Mouse (Mus musculus) forebrain, postnatal 0 days (tissue): ENCODE results near the gene Cbx2. TPM values are rescaled to one million over a fixed set of nuclear protein-coding genes. Genes with fewer than 3 reads are reported as not detected.

ENCODE experiments used
- ATAC-seq: fragments of 200-750 bp; cut with Nextera tagmentation; 2 replicates; pipeline ENCODE4 v1.8.0; 2017; ENCODE audit warnings: mild to moderate bottlenecking, moderate library complexity
- DNase-seq: peaks from one replicate; pipeline ENCODE4 v3.0.0-alpha.2; 2015
- H3K27ac ChIP-seq: fragments of 300-500 bp; sonication (generic); 2 replicates; pipeline ENCODE4 v1.5.1; 2014; ENCODE audit warnings: low read depth, mild to moderate bottlenecking, antibody characterized with exemption, low read length, moderate library complexity, mixed read lengths
- H3K27me3 ChIP-seq: fragments of 300-500 bp; sonication (generic); 2 replicates; pipeline ENCODE4 v1.6.1; 2014; ENCODE audit warnings: mild to moderate bottlenecking, low read length, mixed read lengths; ENCODE audit not compliant: insufficient read depth
- H3K36me3 ChIP-seq: fragments of 300-500 bp; sonication (generic); 2 replicates; pipeline ENCODE4 v1.6.1; 2014; ENCODE audit warnings: mild to moderate bottlenecking, moderate library complexity; ENCODE audit not compliant: insufficient read depth
- H3K4me1 ChIP-seq: fragments of 300-500 bp; sonication (generic); 2 replicates; pipeline ENCODE4 v1.6.1; 2014; ENCODE audit warnings: antibody characterized with exemption; ENCODE audit not compliant: insufficient read depth
- H3K4me2 ChIP-seq: fragments of 300-500 bp; sonication (generic); 2 replicates; pipeline ENCODE4 v1.6.1; 2014; ENCODE audit warnings: low read depth, mild to moderate bottlenecking, moderate library complexity
- H3K4me3 ChIP-seq: fragments of 300-500 bp; sonication (generic); 2 replicates; pipeline ENCODE4 v1.5.1; 2014; ENCODE audit warnings: low read depth, low read length, mixed read lengths
- H3K9ac ChIP-seq: fragments of 300-500 bp; sonication (generic); 2 replicates; pipeline ENCODE4 v1.6.1; 2014; ENCODE audit warnings: mild to moderate bottlenecking
- H3K9me3 ChIP-seq: fragments of 300-500 bp; sonication (generic); 2 replicates; pipeline ENCODE4 v1.6.1; 2016; ENCODE audit warnings: low read length
- CTCF ChIP-seq: sonication (generic); IDR thresholded peaks from 2 replicates; pipeline ENCODE4 v1.5.1; 2016; ENCODE audit warnings: antibody characterized with exemption, control low read depth, low read depth
- WGBS: fragments of 180-500 bp; shearing (Covaris S2); extraction: QIAGEN DNeasy Blood & Tissue Kit; methylation state at CpG from one replicate; pipeline ENCODE4 v1.1.7; 2014; 5-methylcytosine and 5-hydroxymethylcytosine counted together
- polyA plus RNA-seq: library from polyadenylated mRNA; unstranded; fragments of >200 nt; fragmentation: Nextera tagmentation; extraction: Ambion mirVana; gene quantifications from 2 replicates; pipeline ENCODE4 v1.2.1, GENCODE M21; 2015
- total RNA-seq: library from RNA; depleted of rRNA; stranded (reverse); fragments of >200 nt; gene quantifications from 2 replicates; pipeline ENCODE4 v1.2.3, GENCODE M21; 2014

The Cbx2 gene
- total and polyA plus RNA-seq, 2 experiments from 2014 or later = 6.4 to 15.2 TPM

GRCm38 (mm10) chr11:119047261-119048132 is 24.7 kb downstream of the Cbx2 start:
- Histone ChIP-seq H3K4me1 (peaks cover 10% of the 10 kb centered on the region), H3K27me3 (peaks cover 88% of the 10 kb centered on the region), H3K36me3 (no peaks in the 10 kb centered on the region), H3K4me3 (peak overlapping the region; percentile 37), H3K9me3 (no peaks in the 10 kb centered on the region), H3K27ac (no peak overlapping the region), H3K4me2 (peak overlapping the region; percentile 67), H3K9ac (0 out of 2 replicates have a peak overlapping the region, but pooled peaks have one; percentile 38)
- 1% methylated on average over 43 of the region's 43 CpGs for WGBS
- ATAC-seq = peak; percentile 34; the same call in 1 of the 2 replicates
- peak; percentile 49 for TF ChIP-seq CTCF
- no peak for DNase-seq

- H3K4me2 ChIP-seq = no peak overlapping the region
- H3K4me1 ChIP-seq = peaks cover 13% of the 10 kb centered on the region
- WGBS = under 1% methylated on average over 13 of the region's 13 CpGs
- H3K36me3 ChIP-seq = no peaks in the 10 kb centered on the region
- ATAC-seq (no peak), DNase-seq (no peak)
- no peak overlapping the region for H3K9ac ChIP-seq
- TF ChIP-seq CTCF = no peak
- no peak overlapping the region for H3K4me3 ChIP-seq
- H3K27me3 ChIP-seq = peaks cover 87% of the 10 kb centered on the region
- H3K9me3 ChIP-seq = no peaks in the 10 kb centered on the region
- no peak overlapping the region for H3K27ac ChIP-seq
These were observed 25.4 kb downstream of the Cbx2 start for GRCm38 (mm10) chr11:119048133-119048510.

DNA sequence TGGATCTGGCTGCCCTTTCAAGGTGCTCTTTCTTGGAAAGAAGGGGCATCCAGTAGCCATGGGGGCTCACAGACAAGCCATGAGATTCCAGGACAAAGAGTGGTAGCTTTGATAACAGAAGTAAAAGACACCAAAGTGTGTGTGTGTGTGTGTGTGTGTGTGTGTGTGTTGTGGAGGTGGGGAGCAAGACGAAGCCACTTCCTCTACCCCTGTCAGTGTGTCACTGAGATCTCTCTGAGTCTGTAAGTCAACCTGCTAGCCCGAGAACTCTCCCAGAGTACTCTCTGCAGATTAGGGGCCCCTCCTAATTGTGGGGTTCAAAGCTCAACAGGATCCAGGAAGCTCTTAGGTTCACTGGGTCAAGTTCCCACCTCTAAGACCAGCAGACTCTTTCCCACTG is 27.6 kb downstream of the Cbx2 start:
- no peak overlapping the region for H3K27ac ChIP-seq
- TF ChIP-seq CTCF = no peak
- no peak overlapping the region for H3K9ac ChIP-seq
- peaks cover 18% of the 10 kb centered on the region for H3K4me1 ChIP-seq
- 10% methylated on average over 2 of the region's 2 CpGs for WGBS
- H3K27me3 ChIP-seq = peaks cover 66% of the 10 kb centered on the region
- DNase-seq = no peak
- H3K4me2 ChIP-seq = no peak overlapping the region
- H3K9me3 ChIP-seq = no peaks in the 10 kb centered on the region
- H3K4me3 ChIP-seq = no peak overlapping the region
- H3K36me3 ChIP-seq = no peaks in the 10 kb centered on the region
- ATAC-seq = no peak

DNA sequence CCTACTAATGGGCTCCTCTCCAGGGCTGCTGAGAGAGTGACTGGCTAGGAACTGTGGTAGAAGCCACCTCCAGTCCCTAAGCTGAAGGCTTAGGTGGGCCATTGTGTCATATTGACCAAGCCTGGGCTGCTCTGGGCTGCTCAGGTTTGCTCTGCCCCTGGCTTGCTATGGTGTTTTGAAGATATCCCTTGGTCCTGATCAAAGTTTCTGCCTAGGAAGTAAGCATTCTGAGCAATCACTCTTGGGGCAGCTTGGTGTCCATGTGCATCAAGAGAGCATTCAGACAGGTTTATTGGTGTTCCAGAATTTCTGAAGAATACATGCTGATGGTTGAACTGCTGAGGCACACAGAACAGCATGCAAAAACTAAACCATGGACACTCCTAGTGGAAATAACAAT is 28.7 kb downstream of the Cbx2 start:
- Histone ChIP-seq H3K36me3 (no peaks in the 10 kb centered on the region), H3K4me2 (no peak overlapping the region), H3K4me3 (no peak overlapping the region), H3K4me1 (peaks cover 21% of the 10 kb centered on the region), H3K27me3 (peaks cover 60% of the 10 kb centered on the region), H3K9ac (no peak overlapping the region), H3K27ac (no peak overlapping the region), H3K9me3 (no peaks in the 10 kb centered on the region)
- ATAC-seq = no peak
- no peak for TF ChIP-seq CTCF
- no peak for DNase-seq

DNA sequence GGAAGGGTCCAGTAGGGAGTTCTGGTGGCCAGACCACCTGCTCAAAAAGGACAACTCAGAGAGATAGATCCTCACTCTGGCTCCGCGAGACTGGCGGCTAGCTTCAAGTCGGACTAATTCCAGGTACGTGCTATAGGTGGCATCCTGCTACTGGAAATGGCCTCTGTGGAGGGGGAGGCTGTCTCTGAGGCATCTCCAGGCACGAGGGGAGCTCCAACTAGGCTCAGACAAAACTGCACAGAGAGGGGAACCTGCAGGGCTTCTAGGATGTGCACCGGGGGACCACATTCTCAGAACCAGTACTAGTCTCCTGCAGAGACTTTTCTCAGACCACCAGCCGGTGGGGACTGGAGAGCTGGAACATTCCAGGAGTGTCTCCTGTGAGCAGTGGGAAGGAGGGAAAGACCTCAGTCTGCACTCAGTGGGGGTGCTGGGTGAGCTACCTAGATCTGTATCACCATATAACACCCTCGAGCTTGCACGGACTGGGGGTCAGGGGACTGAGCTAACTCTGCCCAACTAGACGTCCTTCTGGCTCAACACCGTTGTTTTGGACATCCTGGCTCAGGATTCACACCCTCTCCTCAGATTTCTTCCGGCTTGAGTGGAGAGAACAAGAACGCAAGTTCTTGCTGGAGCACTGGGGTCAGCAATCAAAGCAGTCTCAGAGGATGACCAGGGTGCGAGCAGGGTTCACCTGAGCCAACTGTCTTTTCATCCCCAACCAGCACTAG is 29.3 kb downstream of the Cbx2 start:
- Histone ChIP-seq H3K9me3 (no peaks in the 10 kb centered on the region), H3K4me2 (0 out of 2 replicates have a peak overlapping the region, but pooled peaks have one; percentile 10), H3K36me3 (no peaks in the 10 kb centered on the region), H3K27me3 (peaks cover 56% of the 10 kb centered on the region), H3K9ac (peak overlapping the region; percentile 93), H3K4me3 (no peak overlapping the region), H3K27ac (peak overlapping the region; percentile 94; the same call in 1 of the 2 replicates), H3K4me1 (peaks cover 24% of the 10 kb centered on the region)
- TF ChIP-seq CTCF = peak; percentile 77
- ATAC-seq = peak; percentile 38
- WGBS = 7% methylated on average over 15 of the region's 15 CpGs
- DNase-seq = peak; percentile 75

- peak overlapping the region; percentile 94 for H3K27ac ChIP-seq
- 4% methylated on average over 13 of the region's 13 CpGs for WGBS
- peaks cover 31% of the 10 kb centered on the region for H3K4me1 ChIP-seq
- DNase-seq = no peak
- H3K36me3 ChIP-seq = no peaks in the 10 kb centered on the region
- ATAC-seq = no peak
- H3K4me2 ChIP-seq = peak overlapping the region; percentile 92
- H3K9ac ChIP-seq = peak overlapping the region; percentile 93
- H3K4me3 ChIP-seq = peak overlapping the region; percentile 57
- no peak for TF ChIP-seq CTCF
- H3K27me3 ChIP-seq = peaks cover 50% of the 10 kb centered on the region
- no peaks in the 10 kb centered on the region for H3K9me3 ChIP-seq
These were observed 30.0 kb downstream of the Cbx2 start for GRCm38 (mm10) chr11:119052661-119053256.
